Mouse (Mus musculus) kidney, adult 2 months (tissue): ENCODE data around the gene Nudt13.

ENCODE experiments used
- CTCF ChIP-seq: fragments of 200-500 bp; conservative IDR thresholded peaks from 2 replicates; pipeline ENCODE4 v1.5.1; 2011; ENCODE audit warnings: low read depth, mild to moderate bottlenecking, control low read depth, low read length, moderate library complexity, mixed read lengths; ENCODE audit not compliant: insufficient read depth, insufficient read length
- POLR2A ChIP-seq: fragments of 200-500 bp; IDR thresholded peaks from one replicate; pipeline ENCODE4 v1.6.1; 2011; ENCODE audit warnings: low read depth, low read length, control low read depth

DNA sequence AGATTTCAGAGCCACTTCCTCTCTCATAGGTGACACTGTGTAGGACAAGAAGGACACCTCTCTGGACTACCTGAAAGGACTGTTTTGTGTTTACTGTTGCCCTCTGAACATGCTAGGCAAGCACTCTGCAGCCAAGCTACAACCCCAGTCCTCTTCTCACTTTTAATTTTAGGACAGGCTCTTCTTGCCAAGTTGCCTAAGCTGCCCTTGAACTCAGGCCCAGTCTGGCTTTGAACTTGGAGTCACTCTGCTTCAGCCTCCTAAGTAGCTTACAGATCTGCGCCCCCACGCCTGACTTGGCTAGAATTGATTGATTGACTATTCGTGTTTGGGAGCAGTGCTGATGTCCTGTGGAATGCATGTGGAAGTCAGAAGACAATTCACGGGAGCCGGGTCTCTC lies 48.6 kb upstream of the Nudt13 start:
- TF ChIP-seq POLR2A (no peak), CTCF (no peak)
